Mouse (Mus musculus) ZHBTc4 (cell line): ENCODE data around the gene H2afy2.

Source experiments
- DNase-seq: peaks from one replicate; pipeline ENCODE4 v3.0.0-alpha.2; 2011; ENCODE audit warnings: low read depth, low spot score

Gene H2afy2

GRCm38 (mm10) chr10:61783621-61784251 lies at the start of gene H2afy2:
TSS of gene H2afy2 (minus strand) at chr10:61784147.
- DNase-seq = peak; percentile 88

- no peak for DNase-seq
Measured at GRCm38 (mm10) chr10:61832713-61833112, 48.8 kb upstream of the H2afy2 start.

DNA sequence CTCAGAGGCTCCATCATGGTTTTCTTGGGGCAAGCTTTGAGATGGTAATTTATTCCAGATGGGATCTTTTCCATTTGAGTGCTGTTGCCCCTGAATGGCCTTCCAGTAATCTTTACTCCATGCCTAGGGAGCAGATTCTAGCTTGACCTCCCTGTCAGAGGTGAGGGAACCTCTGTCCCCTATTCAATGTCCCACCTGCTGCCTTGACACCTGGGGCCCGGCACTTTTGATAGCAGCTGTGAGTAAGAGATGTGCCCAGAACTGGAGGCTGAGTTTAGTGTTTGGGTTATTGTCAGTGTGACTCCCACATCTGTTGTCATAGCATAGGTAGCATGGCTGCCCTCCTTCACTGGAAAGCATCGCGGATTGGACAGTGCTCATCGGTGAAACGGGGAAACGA lies 47.8 kb upstream of the H2afy2 start:
- DNase-seq = peak; percentile 54

- peak; percentile 77 for DNase-seq
Measured at GRCm38 (mm10) chr10:61831251-61831650, 47.3 kb upstream of the H2afy2 start.

DNA sequence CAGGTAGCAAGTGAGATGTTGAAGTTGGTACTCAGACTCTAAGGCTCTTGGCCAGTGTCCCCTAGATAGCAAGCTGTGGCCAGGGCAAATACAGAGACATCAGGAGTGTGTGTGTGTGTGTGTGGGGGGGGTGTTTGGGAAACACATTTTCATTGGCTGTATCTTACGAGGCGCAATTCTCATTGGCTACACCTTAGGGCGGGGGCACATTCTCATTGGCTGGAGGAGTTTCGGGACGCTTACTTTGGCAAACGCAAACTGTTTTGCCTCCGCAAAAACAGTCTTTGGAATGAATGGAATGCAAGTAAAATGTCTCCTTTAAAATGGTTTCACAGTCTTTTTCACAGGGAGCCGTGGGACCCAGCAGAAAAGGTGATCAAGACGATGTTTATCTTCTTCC lies 46.9 kb upstream of the H2afy2 start:
- peak; percentile 89 for DNase-seq

GRCm38 (mm10) chr10:61829046-61829445 lies 45.1 kb upstream of the H2afy2 start:
- peak; percentile 95 for DNase-seq

- peak; percentile 89 for DNase-seq
Measured at GRCm38 (mm10) chr10:61827950-61828936, 44.3 kb upstream of the H2afy2 start.

DNA sequence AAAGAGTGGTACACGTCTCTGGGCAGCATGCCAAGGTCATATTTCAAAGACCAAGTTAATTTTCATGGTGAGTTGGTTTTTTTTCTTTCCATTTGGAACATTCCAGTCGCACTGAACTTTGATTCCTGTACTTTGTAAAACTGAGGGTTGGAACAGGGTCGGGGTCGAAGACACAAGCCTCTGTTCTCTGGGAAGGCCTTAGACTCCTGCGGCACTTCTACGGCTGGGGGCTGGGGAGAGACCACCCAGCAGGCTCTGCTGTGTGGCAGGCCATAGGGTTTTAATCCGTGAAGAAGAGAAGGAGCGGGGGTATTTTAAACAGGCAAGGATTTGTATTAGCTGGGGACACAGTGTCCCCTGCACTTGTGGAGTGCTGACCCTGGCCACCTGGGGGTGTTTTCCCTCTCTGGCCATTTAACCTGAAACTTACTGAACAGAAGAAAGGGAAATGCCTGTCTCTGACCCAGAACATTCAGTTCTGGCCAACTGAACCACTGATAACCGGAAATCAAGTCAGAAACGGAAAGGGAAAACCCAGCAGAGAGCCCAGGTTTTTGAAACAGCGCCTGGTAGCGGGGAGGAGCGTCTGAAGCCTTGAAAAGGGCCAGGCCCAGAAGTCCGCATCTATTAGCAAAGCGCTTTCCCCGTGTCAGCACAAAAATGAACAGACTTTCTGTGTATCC lies 42.9 kb upstream of the H2afy2 start:
- no peak for DNase-seq

- no peak for DNase-seq
Measured at GRCm38 (mm10) chr10:61825979-61826752, 42.2 kb upstream of the H2afy2 start.

GRCm38 (mm10) chr10:61825536-61825935 lies 41.6 kb upstream of the H2afy2 start:
- no peak for DNase-seq

DNA sequence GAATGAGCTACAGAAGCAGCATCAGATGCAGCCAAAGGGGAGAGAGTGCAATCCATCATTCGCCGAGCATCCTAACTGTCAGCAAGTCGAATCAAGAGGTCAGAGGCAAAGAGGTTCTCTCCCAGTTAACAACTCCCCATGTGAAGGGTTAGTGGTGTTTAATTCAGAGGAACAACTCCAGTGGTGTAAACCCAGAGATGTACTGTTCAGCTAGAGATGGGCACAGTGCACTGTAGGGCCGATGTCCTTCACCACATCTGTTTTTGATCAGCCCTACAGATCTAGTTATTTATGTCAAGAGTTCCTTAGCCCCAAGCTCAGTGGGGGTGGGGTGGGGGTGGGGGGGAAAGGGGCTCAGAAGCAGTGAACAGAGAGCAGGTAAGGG lies 39.8 kb upstream of the H2afy2 start:
- DNase-seq = no peak

GRCm38 (mm10) chr10:61822968-61823730 lies 39.2 kb upstream of the H2afy2 start:
- DNase-seq = peak; percentile 60

GRCm38 (mm10) chr10:61820050-61820449 lies 36.1 kb upstream of the H2afy2 start:
- DNase-seq = peak; percentile 91

- DNase-seq = no peak
Measured at GRCm38 (mm10) chr10:61811987-61812386, 28.0 kb upstream of the H2afy2 start.

GRCm38 (mm10) chr10:61798133-61798576 lies 14.2 kb upstream of the H2afy2 start:
- DNase-seq = no peak

GRCm38 (mm10) chr10:61795458-61795857 lies 11.5 kb upstream of the H2afy2 start:
- DNase-seq = no peak

DNA sequence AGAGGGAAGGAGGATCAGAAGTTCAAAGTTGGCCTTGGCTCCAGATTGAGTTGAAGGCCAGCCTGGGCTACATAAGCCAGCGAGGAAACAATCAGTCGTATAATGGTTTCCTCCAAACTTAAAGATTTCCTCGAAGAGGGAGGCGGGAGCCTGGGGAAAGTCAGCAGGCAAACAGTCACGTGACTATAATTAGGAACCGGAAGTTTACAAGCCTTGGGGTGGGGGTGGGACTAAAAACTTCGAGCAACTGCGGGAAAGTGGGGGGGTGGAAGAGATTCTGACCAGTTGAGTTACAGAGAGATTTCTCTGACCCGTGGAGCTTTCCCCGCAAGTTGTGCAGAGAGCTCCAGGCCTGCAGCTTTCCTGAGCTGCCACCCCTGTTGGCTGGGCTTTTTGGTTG lies 11.0 kb upstream of the H2afy2 start:
- peak; percentile 60 for DNase-seq

GRCm38 (mm10) chr10:61793015-61793414 lies 9.1 kb upstream of the H2afy2 start:
- peak; percentile 72 for DNase-seq

DNA sequence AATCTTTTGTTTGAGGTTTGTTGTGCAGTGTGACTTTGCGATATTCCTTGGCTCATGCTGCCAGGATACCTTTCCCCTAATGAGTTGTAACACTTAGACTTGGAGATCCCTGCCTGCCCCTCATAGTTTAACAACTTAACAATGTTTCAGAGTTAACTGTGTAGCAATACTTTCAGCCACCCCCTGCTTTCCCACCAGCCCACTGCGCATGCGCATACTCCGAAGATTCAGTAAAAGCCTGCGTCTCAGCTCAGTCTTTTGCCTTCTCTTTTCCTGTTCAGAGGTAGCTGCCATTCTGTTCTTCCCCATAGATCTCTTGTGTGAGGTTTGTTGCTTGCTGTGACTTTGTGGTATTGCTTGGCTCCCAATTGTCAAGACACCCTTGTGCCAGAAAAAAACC lies 4.6 kb upstream of the H2afy2 start:
- DNase-seq = no peak

DNA sequence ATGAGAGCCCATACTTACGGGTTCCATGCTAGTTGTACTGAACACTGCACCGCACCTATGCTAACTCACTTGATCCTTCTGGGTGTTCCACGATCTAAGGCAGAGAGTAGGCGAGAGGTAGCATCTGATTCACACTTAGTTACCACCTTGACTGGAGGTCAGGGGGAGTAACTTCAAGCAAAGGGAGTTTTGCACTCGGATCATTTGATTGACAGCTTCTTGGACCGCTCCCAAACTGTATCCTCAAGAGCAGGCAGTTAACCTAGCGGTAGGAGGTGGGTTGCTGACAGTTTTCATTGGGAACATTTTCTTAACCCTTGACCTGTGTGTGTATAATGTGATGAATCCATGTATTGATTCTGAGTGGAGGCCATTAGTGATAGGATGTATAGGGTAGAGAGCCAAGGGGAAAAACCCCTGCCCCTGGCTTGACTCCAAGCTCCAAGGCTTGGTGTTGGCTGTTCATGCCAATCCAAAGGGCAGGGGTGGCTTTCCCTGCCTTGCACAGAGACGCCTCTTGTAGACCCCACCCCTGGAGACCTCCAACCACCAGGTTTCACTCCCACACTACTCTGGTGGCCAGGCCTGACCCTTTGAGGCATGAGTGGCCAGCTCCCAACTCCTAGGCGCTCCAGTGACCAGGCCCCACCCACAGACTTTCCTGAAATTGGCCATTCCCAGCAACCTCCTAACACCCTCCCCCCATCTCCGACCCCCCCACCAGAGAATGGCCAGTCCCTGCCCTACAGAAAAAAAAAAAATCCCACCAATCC lies 3.8 kb upstream of the H2afy2 start:
- peak; percentile 81 for DNase-seq
